Mouse (Mus musculus) embryonic fibroblast, embryonic 13.5 days (primary cell): ENCODE measurements around the gene Gm10840.

Experiments used
- CTCF ChIP-seq: IDR thresholded peaks from 2 replicates; pipeline ENCODE4 v1.5.1; 2011; ENCODE audit warnings: mild to moderate bottlenecking, control low read depth, low read length, moderate library complexity, borderline replicate concordance; ENCODE audit not compliant: insufficient read depth
- POLR2A ChIP-seq: IDR thresholded peaks from 2 replicates; pipeline ENCODE4 v1.6.1; 2011; ENCODE audit warnings: low read depth, mild to moderate bottlenecking, control low read depth, low read length, moderate library complexity

DNA sequence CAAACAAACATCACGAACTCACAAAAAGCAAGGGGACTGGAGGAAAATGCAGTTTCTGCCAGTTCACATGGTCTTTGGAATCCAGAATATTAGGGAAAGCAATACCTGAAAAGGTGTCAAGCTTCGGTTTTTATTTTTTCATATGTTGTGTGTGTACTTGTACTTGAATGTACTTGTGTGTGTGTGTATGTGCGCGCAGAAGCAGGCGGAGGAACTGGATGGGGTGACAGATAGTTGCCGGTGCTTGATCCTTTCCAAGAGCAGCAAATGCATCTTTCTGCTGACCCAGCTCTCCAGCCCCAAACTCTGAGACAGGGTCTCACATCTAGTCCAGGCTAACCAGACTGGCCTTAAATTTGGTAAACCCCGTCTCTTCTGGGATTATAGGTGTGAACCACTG, 34.2 kb downstream of the Gm10840 start:
- TF ChIP-seq CTCF: no peak
- no peak for TF ChIP-seq POLR2A
